Mouse (Mus musculus) lung, postnatal 0 days (tissue): ENCODE results near the gene Plaur.

Experiments used
- CTCF ChIP-seq: IDR thresholded peaks from 2 replicates; pipeline ENCODE4 v1.5.1; 2016; ENCODE audit warnings: antibody characterized with exemption, mild to moderate bottlenecking
- EP300 ChIP-seq: IDR thresholded peaks from 2 replicates; pipeline ENCODE4 v1.6.1; 2016; ENCODE audit warnings: antibody characterized with exemption, mild to moderate bottlenecking, control low read depth

DNA sequence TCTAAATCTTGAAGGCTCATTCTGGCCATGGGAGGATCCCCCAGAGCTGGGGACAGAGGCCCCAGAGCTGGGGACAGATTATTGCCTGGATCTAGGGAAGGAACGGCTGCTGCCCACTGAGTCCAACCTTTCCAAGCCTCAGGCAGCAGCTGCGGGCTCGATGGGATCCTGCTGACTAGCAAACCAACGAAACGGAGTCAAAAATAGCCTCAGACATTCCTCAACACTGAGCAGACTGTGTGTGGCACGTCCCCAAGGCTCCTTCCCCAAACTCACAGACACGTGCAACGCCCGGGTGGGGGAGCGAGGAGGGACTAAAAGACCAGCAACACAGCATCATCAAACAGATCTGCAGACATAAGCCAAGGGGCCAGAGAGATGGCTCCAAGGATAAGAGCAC is 24.3 kb upstream of the Plaur start:
- no peak for TF ChIP-seq CTCF
- TF ChIP-seq EP300 = no peak
